Mouse (Mus musculus): ENCODE measurements around the gene 0610010F05Rik.

DNA sequence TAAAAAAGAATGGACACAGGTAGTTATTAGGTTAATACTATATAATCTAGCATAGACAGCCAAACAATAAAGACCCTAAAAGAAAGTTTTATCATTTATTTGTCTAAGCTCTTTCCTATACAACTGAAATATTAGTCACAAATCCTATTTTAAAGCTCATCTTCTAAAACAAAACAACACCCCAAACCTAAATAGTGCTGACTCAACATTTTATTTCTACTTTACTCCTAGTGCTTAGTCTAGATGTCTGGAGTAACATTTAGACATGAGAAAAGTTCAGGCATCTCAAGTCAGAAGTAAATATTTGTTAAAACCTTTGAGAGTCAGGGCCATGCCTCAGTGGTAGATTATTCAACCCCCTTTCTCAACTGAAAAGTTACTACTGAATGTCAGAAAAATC lies 14.0 kb upstream of the 0610010F05Rik start:
- TF ChIP-seq POLR2A (IDR thresholded peaks at IDR 0.05; ENCODE audit: control insufficient read depth, low read depth, low read length) = no peak
- TF ChIP-seq CTCF (IDR thresholded peaks at IDR 0.05; ENCODE audit: control insufficient read depth, insufficient read depth, insufficient replicate concordance, low read depth, low read length) = no peak

Data from testis, adult 2 months (tissue).